Mouse (Mus musculus) embryo, embryonic 9.5 days (tissue): Measurements from ENCODE around the gene 2310022A10Rik.
"Not testable (repeated sequence)": the region's sequence is repeated elsewhere in the genome, so short reads cannot be mapped to it uniquely, and the experiment has no call there.

Source experiments
- DNase-seq: peaks from one replicate; pipeline ENCODE4 v3.0.0-alpha.2; 2017; ENCODE audit errors: extremely low spot score

The 2310022A10Rik gene

DNA sequence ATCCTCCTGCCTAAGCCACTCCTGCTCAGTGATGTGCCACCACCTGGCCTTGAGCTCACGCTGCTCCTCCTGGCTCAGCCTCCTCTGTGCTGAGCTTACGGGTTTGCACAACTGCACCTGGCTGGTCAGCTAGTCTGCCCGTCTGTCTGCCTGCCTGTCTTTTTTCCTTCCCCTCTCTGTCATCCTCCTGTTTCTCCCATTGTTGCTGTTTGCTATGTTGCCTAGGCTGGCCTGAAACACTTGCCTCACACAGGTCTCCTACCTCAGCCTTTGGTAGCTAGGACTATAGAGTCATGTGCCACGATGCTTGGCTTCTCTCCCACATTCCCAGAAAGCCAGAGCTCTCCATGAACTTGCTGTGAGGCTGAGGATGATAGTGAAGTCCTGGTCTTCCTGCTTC is 59.9 kb downstream of the 2310022A10Rik start:
- DNase-seq: no peak

DNA sequence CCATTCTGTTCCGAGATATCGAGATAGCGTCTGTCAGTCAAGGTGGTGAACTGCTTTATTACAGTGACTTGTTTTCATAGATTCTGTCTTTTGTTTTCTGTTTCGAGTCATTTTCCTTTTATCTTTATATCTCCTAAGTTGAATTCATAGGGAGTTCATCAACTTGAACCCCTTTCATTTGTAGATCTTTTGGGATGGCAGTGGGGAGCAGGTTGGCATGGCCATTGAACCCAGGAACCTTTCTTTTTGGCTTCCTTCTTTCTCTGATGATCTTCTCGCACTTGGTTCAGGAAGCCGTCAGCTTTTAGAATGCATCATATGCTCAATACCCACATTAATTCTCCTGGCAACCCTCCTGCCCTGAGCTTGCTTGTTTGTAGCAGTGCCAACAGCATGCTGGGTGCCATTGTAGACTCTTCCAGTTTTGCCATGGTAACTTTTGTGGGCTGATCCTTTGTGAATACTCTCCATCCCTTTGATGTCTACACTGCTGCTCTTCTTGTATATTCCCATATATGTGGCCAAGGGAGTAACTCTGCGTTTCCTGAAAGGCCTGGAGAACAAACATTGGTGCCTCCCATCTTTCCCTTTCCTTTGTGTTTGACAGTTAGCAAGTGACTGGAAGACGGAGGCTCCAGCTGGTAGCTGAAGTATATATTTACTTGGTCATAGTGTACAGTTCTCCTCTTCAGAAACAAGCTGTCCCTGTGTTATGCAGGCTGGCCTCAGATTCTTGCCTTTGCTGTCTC is 60.9 kb downstream of the 2310022A10Rik start:
- no peak for DNase-seq

DNA sequence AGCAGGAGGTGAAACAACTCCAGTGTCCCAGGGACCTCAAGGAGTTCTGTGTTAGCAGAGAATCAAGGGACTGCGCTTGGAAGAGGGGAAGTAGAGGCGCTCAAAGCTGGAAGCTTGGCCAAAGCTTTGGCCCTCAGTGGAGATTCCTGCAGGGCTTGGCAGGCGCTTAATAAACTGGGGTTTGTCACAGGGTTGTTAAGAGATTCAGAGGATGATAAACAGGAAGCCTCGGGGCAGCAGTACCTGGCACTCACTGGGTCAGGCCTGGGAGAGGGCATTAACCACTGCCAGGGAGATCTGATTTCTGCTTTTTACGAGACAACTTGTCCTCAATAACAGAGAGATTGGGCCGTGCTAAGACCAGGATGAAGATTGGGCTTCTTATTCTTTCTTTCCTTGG is 68.0 kb downstream of the 2310022A10Rik start:
- DNase-seq: no peak

DNA sequence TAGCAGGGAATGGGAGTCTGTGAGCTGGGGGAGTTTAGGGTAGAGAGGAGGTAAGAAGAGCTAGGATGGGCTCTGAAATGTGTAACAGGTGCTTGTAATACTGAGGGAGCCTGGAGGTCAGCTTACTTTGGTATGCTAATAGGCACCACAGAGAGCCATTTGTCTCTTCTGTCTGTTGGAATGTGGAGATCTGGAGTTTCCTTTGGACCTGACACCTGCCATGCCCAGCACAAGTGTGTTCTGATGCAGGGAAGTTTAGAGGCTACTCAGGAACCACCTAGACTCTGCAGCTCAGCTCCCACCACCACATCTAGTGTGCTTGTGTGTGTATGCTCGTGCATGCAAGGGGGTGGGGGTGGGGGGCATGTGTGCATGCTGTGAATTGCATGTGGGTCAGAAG is 69.2 kb downstream of the 2310022A10Rik start:
- no peak for DNase-seq

DNA sequence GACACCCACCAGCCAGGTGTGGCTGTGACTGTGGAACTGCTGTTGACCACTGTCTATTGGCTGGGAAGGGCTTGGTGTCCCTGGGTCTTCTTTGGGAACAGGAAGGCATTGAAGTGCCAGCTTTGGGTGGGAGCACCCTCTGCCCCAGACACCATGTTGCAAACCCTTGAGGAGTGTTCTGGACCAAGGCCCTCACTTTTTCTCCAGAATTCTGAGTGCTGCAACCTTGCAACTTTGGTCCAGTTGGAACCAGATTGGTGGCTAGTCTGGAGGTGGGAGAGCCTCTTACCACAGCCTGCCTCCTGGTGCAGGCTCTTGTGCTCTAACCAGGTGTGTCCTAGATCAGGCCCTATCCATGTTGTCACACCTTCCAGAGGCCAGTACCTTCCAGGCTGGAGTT is 71.9 kb downstream of the 2310022A10Rik start:
- no peak for DNase-seq

DNA sequence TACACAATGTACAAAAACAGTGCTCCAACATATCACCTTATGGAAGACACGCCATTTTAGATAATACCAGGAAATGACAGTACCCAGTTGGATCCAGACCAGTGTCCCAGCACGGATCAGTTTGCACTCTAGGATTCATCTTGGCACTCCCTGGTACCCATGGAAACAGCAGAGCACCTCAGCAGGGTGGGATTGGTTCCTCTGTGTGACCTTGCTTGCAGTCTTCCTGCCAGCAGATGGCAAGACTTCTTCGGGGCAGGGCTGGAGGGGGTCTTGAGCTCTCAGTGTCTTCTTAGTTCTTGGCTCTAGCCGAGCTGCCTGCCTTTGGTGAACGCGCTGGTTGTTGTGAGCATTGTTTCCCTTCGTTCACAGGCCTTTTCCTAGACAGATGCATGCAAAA is 74.7 kb downstream of the 2310022A10Rik start:
- DNase-seq: no peak

DNA sequence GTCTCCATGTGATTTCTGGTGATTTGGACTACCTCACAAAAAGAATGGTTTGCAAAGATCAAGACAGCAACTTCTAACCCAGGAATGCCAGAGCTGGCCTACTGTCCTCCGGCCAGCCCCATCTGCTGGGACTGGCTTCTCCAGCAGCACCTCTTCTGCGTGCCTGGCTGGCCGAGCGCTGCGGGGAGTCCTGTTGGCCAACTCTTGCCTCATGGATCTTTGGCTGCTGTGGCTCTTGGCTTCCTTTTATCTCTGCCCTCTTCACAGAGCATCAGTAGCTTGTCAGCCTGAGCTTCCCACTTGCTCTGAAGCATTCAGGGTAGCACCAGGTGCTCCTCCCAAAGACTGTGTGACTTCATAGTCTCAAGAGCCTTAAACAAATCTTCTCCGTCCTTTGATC is 75.2 kb downstream of the 2310022A10Rik start:
- no peak for DNase-seq

DNA sequence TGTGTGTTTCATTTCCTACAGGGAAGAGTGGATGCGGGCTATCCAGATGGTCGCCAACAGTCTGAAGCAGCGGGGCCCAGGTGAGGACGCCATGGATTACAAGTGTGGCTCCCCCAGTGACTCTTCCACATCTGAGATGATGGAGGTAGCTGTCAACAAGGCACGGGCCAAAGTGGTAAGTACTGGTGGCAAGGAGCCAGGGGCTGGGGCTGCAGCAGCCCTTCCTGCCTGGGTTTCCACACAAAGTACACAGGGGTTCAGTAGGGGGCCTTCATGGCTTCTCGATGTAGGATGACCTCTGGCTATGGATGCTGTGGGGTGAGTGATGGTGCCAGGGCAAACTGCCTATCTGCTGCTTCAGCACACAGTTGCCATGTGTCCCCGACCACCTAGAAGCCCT is 75.8 kb downstream of the 2310022A10Rik start:
- DNase-seq: not testable (repeated sequence)

DNA sequence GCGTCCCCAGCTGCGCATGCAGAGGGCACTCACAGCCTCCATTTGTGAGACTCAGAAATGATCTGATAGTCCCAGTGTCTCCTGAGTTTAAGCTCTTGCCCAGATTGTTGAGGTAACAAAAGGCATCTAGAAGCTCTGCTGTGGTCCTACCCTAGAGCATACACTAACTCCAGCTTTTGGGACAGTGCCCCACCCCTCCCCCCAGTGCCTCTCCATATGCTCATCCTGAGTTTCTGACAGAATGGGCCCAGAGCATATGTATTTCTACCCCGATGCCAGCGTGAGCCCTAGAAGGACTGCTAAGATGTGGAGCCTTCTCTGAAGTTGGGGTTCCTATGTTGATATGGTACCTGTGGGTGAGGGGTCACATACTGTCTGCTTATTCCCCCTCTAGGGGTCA is 78.4 kb downstream of the 2310022A10Rik start:
- no peak for DNase-seq
